Mouse (Mus musculus) C2C12 (cell line): Measurements from ENCODE around the gene Cacng8.

Experiments
- CTCF ChIP-seq: IDR thresholded peaks from one replicate; pipeline ENCODE4 v1.5.1; 2011; ENCODE audit not compliant: control insufficient read depth, insufficient read depth, insufficient read length
- FOSL1 ChIP-seq: IDR thresholded peaks from one replicate; pipeline ENCODE4 v1.8.0; 2011; ENCODE audit warnings: mild to moderate bottlenecking, low read length; ENCODE audit not compliant: poor library complexity, insufficient read depth, severe bottlenecking
- USF1 ChIP-seq: IDR thresholded peaks from one replicate; pipeline ENCODE4 v1.6.1; 2011; ENCODE audit warnings: low read depth, mild to moderate bottlenecking, control low read depth, moderate library complexity

GRCm38 (mm10) chr7:3368311-3368710 lies 22.2 kb upstream of the Cacng8 start:
- TF ChIP-seq CTCF (no peak), USF1 (no peak), FOSL1 (no peak)
